Mouse (Mus musculus): ENCODE results near the gene Camta1. TPM values are rescaled to one million over a fixed set of nuclear protein-coding genes. Genes with fewer than 3 reads are reported as not detected.

Camta1 gene
- total and polyA plus RNA-seq, 2 experiments from 2014 or later: 127 to 145 TPM

DNA sequence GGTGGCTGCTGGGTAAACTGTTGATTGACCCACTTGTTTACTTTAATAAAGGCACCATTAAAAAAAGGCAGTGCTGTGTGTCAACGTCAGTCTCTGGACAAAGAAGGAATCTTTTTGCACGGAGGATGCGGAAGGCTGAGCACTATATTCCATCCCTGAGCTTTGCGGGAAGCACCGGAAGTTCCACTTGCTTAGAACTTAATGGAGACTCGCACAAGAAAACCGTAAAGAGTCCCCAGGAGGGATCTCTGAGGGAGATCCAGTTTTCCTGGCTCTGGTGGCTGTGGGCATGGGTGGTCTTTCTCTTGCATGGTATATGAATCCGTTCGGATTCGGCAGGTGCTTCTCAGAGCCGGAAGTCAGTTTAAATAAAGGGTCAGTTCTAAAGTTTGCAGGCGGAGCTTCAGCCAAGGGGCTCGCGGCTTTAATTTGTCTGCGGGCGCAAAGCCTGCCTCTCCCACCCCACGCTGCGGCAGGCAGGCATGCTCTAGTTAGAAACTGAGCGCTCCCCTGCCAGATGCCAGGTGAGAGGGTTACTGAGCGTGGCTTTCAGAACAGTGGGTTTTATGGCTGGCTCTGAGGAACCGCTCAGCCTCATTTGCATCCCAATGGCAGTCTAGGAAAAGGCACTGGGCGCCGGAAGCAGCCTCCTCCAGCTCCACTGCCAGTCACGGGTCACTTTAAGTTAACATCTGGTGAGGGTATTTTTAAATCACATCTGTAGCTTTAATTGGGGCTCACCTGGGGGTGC is 474.8 kb downstream of the Camta1 start:
- DNase-seq (ENCODE audit: low spot score) (peak; percentile 53), ATAC-seq (peak; percentile 30; the same call in 1 of the 2 replicates)
- H3K27ac ChIP-seq: peak overlapping the region; percentile 45; the same call in 1 of the 2 replicates

DNA sequence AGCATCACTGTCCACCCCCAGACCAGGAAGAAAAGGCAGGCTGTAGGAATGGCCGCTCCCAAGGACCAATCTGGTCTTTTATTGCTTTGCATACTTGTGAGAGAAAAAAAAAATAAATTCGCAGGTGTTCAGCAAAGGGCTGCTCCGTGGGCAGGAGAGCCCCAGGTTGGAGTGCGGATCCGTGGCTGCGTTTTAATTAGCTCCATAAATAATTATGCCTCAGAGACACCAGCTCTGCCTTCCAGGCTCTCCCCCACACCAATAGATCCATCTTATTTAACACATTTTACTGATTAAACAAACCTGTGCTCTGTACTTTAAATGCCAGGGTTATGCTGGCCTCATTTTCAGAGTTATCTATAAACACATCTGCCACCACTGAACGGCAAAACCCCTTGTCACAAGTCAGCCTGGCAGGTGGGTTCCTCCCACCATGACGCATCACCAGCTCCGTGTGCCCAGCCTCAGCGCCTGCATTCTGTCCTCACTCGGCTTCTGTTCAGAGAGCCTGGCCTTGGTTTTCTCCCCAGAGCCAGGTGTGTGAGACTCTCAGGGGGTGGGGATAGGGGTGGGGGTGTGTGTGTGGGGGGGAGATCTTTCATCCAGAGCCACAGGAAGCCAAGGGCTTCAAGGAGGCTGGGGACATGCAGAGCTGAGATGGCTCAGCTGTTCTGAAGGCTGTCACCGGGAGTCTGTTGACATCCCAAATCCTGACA is 475.5 kb downstream of the Camta1 start:
- TF ChIP-seq CTCF (IDR thresholded peaks at IDR 0.05; ENCODE audit: low read depth): no peak
- WGBS: 10% methylated on average over 12 of the region's 12 CpGs
- H3K4me1 ChIP-seq (ENCODE audit: insufficient read depth, low read length): peaks cover 10% of the 10 kb centered on the region
- peak; percentile 44 for DNase-seq (ENCODE audit: low spot score)
- H3K36me3 ChIP-seq (ENCODE audit: insufficient read depth, low read length): no peaks in the 10 kb centered on the region
- H3K27ac ChIP-seq: peak overlapping the region; percentile 45; the same call in 1 of the 2 replicates
- H3K27me3 ChIP-seq (ENCODE audit: insufficient read depth, low read length): no peaks in the 10 kb centered on the region
- H3K9me3 ChIP-seq (ENCODE audit: low read length): no peaks in the 10 kb centered on the region
- ATAC-seq: peak; percentile 38; the same call in 1 of the 2 replicates
- H3K4me2 ChIP-seq (ENCODE audit: low read depth, low read length): peak overlapping the region; percentile 54
- H3K9ac ChIP-seq (replicated peaks; ENCODE audit: low read length): 0 out of 2 replicates have a peak overlapping the region, but pooled peaks have one; percentile 25
- H3K4me3 ChIP-seq (ENCODE audit: low read length): no peak overlapping the region

More for the DNA sequence above, 474.8 kb downstream of the Camta1 start:
- H3K4me2 ChIP-seq (ENCODE audit: low read depth, low read length): peak overlapping the region; percentile 54
- no peaks in the 10 kb centered on the region for H3K36me3 ChIP-seq (ENCODE audit: insufficient read depth, low read length)
- H3K27me3 ChIP-seq (ENCODE audit: insufficient read depth, low read length): no peaks in the 10 kb centered on the region
- 4% methylated on average over 24 of the region's 24 CpGs for WGBS
- 0 out of 2 replicates have a peak overlapping the region, but pooled peaks have one; percentile 25 for H3K9ac ChIP-seq (replicated peaks; ENCODE audit: low read length)
- H3K4me3 ChIP-seq (ENCODE audit: low read length): peak overlapping the region; percentile 26
- H3K9me3 ChIP-seq (ENCODE audit: low read length): no peaks in the 10 kb centered on the region
- TF ChIP-seq CTCF (IDR thresholded peaks at IDR 0.05; ENCODE audit: low read depth): no peak
- H3K4me1 ChIP-seq (ENCODE audit: insufficient read depth, low read length): peaks cover 10% of the 10 kb centered on the region

DNA sequence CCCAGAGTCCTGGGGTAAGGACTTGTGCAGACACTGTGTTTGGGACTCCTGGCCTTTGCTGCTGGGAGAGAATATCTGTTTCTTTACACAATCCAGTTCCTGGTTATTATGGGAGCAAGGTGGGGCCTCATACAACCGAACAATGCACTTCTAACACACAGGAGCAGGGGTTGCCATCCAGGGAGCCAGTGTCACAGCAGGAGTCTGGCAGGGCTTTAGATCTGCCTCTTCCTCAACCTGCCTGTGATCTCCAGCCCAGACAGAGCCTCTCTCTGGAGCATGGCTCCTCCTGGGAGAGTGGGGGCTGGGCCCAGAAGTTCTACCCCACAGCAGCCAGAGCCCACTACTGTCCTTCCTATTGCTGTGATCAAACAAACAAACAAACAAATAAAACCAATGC is 483.9 kb downstream of the Camta1 start:
- Histone ChIP-seq H3K36me3 (ENCODE audit: insufficient read depth, low read length) (no peaks in the 10 kb centered on the region), H3K4me1 (ENCODE audit: insufficient read depth, low read length) (no peaks in the 10 kb centered on the region), H3K4me3 (ENCODE audit: low read length) (no peak overlapping the region), H3K9ac (replicated peaks; ENCODE audit: low read length) (no peak overlapping the region), H3K27ac (no peak overlapping the region), H3K27me3 (ENCODE audit: insufficient read depth, low read length) (no peaks in the 10 kb centered on the region), H3K4me2 (ENCODE audit: low read depth, low read length) (no peak overlapping the region), H3K9me3 (ENCODE audit: low read length) (no peaks in the 10 kb centered on the region)
- no peak for DNase-seq (ENCODE audit: low spot score)
- WGBS: 56% methylated on average over 1 of the region's 1 CpGs
- TF ChIP-seq CTCF (IDR thresholded peaks at IDR 0.05; ENCODE audit: low read depth): no peak
- ATAC-seq: no peak

DNA sequence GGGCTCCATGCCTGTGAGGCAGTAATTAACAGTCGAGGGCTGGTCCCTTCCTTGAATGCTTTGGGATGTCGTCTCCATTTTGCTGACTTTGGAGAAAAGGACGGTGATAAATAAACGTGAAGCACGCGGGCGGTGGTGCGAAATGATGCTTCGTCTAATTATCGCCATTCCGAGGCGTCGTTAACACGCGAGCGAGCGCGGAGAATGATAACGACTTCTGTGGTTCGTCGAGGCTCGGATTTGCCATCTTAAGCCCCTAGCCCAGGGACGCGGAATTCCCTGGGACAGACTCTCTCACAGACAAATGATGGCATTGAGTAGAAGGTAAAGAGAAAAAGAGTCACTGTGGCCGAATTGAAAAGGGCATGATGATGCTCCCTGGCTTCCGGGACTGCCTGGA is 485.4 kb downstream of the Camta1 start:
- H3K27me3 ChIP-seq (ENCODE audit: insufficient read depth, low read length): no peaks in the 10 kb centered on the region
- no peak overlapping the region for H3K4me3 ChIP-seq (ENCODE audit: low read length)
- 56% methylated on average over 26 of the region's 26 CpGs for WGBS
- H3K9ac ChIP-seq (replicated peaks; ENCODE audit: low read length): no peak overlapping the region
- no peaks in the 10 kb centered on the region for H3K9me3 ChIP-seq (ENCODE audit: low read length)
- ATAC-seq (no peak), DNase-seq (ENCODE audit: low spot score) (no peak)
- H3K4me2 ChIP-seq (ENCODE audit: low read depth, low read length): no peak overlapping the region
- no peaks in the 10 kb centered on the region for H3K4me1 ChIP-seq (ENCODE audit: insufficient read depth, low read length)
- H3K36me3 ChIP-seq (ENCODE audit: insufficient read depth, low read length): no peaks in the 10 kb centered on the region
- TF ChIP-seq CTCF (IDR thresholded peaks at IDR 0.05; ENCODE audit: low read depth): no peak
- no peak overlapping the region for H3K27ac ChIP-seq

DNA sequence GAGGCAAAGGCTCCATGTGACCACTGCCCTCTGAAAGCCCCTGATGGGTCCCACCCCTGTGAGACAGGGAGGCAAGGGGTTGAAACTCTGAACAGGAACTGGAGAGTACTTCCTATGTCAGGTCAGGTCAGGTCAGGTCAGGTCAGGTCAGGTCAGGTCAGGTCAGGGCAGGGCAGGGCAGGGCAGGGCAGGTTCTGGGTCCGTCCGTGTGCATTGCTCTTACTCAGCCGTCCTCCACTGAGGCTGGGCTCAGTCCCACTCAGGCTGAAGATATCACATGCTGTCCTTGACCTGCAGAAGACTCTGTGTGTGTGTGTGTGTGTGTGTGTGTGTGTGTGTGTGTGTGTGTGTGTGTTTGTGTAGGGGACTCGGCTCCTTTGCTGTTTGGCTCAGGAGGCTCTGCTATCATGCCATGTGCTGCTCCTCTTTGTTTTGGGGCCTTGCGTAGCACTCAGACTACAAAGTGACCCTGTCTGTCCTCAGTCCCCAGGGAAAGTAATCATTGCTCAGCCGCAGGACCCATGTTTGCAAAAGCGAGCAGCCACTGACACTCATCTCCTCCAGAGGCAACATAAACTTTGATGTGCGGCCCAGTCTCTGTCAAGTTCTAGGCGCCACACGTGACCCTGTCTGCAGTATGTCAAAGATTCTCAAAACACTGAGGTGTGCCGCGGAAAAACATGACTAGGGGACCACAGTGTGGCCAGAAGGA is 488.7 kb downstream of the Camta1 start:
- TF ChIP-seq CTCF (IDR thresholded peaks at IDR 0.05; ENCODE audit: low read depth): no peak
- 77% methylated on average over 12 of the region's 12 CpGs for WGBS

DNA sequence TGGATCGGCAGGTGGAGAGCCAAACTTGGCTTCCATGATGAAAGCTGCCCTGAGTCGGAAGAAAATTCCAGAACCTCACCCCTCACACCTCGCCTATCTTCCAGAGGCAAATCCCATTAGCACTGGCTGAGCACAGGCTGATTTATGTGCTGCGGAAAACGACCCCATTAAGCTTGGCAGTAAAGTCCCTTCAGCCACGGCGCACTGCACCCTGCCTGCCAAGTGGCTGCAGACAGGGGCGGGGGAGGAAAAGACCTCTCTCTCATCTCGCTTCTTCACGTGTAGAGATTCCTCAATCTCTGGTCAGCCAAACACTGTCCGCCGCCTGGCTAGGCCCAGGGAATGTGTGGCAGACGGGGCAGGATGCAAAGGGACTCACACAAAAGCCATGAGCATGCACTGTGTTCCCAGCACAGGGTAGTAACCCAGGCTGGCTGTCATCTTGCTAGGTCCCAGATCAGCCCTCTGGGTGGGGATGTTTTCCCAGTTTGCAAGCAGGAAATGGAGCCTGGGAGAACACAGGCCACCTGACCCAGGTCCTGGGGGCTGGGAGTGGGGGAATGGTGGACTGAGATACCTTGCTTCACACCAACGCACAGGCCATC is 494.6 kb downstream of the Camta1 start:
- no peaks in the 10 kb centered on the region for H3K27me3 ChIP-seq (ENCODE audit: insufficient read depth, low read length)
- TF ChIP-seq CTCF (IDR thresholded peaks at IDR 0.05; ENCODE audit: low read depth): 0 out of 2 replicates have a peak, but pooled peaks have one; percentile 19
- WGBS: 43% methylated on average over 14 of the region's 14 CpGs
- H3K4me1 ChIP-seq (ENCODE audit: insufficient read depth, low read length): peaks cover 12% of the 10 kb centered on the region; the same call in 1 of the 2 replicates
- DNase-seq (ENCODE audit: low spot score): peak; percentile 62
- H3K4me3 ChIP-seq (ENCODE audit: low read length): no peak overlapping the region
- peak overlapping the region; percentile 20; the same call in 1 of the 2 replicates for H3K27ac ChIP-seq
- no peak overlapping the region for H3K4me2 ChIP-seq (ENCODE audit: low read depth, low read length)
- no peak overlapping the region for H3K9ac ChIP-seq (replicated peaks; ENCODE audit: low read length)
- ATAC-seq: peak; percentile 65
- no peaks in the 10 kb centered on the region for H3K36me3 ChIP-seq (ENCODE audit: insufficient read depth, low read length)
- no peaks in the 10 kb centered on the region for H3K9me3 ChIP-seq (ENCODE audit: low read length)

More for the DNA sequence above, 488.7 kb downstream of the Camta1 start:
- Histone ChIP-seq H3K27ac (no peak overlapping the region), H3K9ac (replicated peaks; ENCODE audit: low read length) (no peak overlapping the region), H3K9me3 (ENCODE audit: low read length) (no peaks in the 10 kb centered on the region), H3K4me3 (ENCODE audit: low read length) (no peak overlapping the region), H3K4me1 (ENCODE audit: insufficient read depth, low read length) (no peaks in the 10 kb centered on the region), H3K4me2 (ENCODE audit: low read depth, low read length) (no peak overlapping the region), H3K27me3 (ENCODE audit: insufficient read depth, low read length) (no peaks in the 10 kb centered on the region), H3K36me3 (ENCODE audit: insufficient read depth, low read length) (no peaks in the 10 kb centered on the region)
- ATAC-seq: no peak
- DNase-seq (ENCODE audit: low spot score): no peak
